Mouse (Mus musculus) erythroblast, embryonic 14.5 days (primary cell): ENCODE data around the gene Slc7a7.

Experiments
- GATA1 ChIP-seq: IDR thresholded peaks from 2 replicates; pipeline ENCODE4 v1.6.1; 2012; ENCODE audit warnings: low read length, inconsistent platforms, mixed read lengths
- TAL1 ChIP-seq: IDR thresholded peaks from 3 replicates; pipeline ENCODE4 v1.6.1; 2012; ENCODE audit warnings: low read length, inconsistent platforms, mixed read lengths

- TF ChIP-seq GATA1 (no peak), TAL1 (no peak)
Observed at GRCm38 (mm10) chr14:54441365-54441764, 23.8 kb upstream of the Slc7a7 start.
